Mouse (Mus musculus): ENCODE data around the gene Tet2.

The Tet2 gene

GRCm38 (mm10) chr3:133459174-133459573 is 85.8 kb downstream of the Tet2 start:
- DNase-seq (ENCODE audit: extremely low read depth, low read depth), result no peak

DNA sequence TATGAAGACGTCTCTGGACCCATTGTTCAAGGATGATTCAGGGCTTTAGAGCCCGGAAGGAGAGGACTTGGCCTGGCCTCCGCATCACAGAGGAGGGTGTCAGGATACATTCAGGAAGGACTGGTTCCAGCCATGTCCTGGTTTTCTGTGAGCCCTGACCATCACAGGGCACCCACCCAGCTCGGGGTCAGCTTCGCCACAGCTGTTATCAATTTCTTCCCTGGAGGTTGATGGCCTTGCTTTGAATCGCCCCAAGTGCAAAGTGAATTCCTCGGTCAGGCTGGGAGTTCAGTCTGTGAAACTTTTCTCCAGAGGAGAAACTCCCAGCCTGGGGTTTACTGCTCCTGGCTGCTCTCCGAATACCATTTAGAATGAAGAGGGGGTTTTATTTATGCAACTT is 91.0 kb downstream of the Tet2 start:
- DNase-seq (ENCODE audit: extremely low read depth, low read depth), result no peak

DNA sequence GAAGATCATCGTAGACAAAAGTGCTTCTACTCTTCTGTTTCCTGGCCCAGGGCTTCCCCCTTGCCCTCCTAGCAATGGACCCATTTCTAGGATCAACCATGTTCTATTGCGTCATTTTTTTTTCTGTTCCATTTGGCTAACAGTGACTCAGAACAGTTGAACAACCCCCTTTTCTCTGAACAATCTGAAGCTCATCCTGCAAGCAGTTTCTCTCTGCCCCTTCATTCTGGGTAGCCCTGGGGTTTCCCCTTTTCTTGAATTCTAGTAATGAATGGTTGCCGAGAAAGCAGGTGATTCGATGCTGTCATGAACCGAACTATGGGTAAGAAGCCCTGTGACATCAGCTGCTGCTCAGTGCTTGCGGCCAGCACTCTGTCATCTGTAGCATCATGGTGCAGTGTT is 108.0 kb downstream of the Tet2 start:
- no peak for DNase-seq (ENCODE audit: extremely low read depth, low read depth)

DNA sequence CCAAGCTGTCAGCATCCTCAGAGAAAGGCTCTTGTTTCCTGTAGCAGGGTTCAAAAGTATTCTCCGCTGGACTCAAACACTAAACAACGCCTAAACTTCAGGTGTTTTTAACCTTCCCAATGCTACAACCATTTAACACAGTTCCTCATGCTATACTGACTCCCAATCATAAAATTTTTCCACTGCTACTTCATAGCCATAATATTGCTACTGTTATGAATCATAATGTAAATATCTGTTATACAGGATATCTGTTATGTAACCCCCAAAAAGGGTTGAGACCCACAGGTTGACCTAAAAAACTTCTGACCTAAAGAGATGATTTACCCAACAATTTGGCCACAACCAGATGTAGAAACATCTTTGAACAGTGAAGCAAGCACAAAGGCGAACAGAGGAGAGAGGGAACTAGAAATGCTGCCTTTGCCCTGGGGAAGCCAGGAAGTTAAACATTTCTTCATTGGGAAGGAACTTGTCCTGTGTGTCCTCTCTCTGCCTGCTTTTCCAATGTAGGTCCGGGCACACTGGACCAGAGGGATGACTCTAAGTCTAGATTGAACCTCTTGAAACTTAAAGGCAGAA is 108.6 kb downstream of the Tet2 start:
- DNase-seq (ENCODE audit: extremely low read depth, low read depth), result no peak

GRCm38 (mm10) chr3:133435774-133436148 is 109.2 kb downstream of the Tet2 start:
- DNase-seq (ENCODE audit: extremely low read depth, low read depth), result no peak

- DNase-seq (ENCODE audit: extremely low read depth, low read depth), result no peak
Measured at GRCm38 (mm10) chr3:133435141-133435773, 109.7 kb downstream of the Tet2 start.

DNA sequence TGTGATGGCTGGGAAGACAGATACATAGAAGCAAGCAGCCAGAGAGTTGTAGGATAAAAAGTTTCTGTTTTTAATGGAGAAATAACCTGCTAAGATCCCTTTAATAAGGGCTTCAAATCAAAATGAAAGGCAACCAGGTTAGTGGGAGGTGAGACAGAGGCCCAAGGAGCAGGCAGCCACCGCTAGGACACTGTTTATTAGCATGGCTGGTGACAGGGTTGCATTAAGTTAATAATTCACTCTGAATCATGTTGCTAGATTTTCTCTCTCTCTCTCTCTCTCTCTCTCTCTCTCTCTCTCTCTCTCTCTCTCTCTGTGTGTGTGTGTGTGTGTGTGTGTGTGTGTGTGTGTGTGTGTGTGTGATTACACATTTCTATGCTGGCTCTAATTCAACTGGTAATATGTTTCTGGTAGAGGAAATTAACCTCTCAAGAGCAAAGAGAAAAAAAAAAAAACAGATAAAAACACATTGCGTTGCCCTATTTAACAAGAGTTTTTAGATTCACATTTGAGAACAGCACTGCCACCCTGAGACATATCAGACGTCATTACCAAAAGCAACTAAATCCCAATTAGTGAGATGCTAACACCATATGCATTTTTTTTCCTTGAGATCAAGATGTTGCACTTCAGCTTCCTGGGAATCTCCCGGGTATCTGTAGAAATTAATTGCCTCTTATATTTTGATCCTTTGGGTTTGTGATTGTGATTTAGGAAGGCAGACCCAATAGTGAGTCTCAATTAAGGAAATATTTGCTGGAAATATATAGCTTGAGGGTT is 115.4 kb downstream of the Tet2 start:
- DNase-seq (ENCODE audit: extremely low read depth, low read depth), result no peak

DNA sequence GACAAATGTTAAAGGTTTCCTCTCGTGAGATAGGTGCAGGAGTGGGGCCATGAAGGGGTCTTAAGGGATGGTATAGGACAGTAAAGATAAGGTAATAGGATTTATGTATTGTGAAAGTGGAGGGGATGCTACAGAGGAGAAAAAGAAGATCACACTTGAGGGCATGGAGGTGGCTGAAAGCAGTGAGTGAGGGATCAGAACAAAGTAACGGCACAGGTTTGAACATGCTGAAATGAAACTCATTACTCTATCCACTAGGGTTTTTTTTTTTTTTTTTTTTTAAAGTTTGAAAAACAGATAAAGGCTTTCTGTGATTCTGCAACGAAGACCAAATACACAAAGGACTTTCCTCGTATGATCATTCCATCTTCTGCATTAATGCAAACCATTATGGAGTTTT is 116.9 kb downstream of the Tet2 start:
- no peak for DNase-seq (ENCODE audit: extremely low read depth, low read depth)

- DNase-seq (ENCODE audit: extremely low read depth, low read depth), result no peak
Measured at GRCm38 (mm10) chr3:133423073-133423472, 121.9 kb downstream of the Tet2 start.

DNA sequence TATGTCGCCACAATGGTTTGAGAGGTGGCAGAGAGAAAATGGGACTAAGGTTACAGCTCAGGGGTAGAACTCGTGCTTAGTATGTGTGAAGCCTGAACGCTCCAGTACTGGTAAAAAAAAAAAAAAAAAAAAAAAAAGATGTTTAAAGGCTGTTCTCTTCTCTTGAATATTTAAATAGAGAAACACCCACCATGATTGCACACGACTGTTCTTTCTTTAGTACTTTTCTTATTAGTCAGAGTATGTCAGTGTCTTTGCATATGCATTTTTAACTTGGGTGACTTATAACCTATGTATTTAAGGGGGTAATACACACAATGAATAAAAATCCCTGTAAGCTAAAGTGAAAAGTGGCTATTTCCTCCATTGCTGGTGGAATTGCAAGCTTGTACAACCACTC is 130.2 kb downstream of the Tet2 start:
- no peak for DNase-seq (ENCODE audit: extremely low read depth, low read depth)
